Mouse (Mus musculus): ENCODE data around the gene Clpp.
A peak's percentile ranks its signal among the peaks of the same experiment; 100 is the strongest.

Gene Clpp

DNA sequence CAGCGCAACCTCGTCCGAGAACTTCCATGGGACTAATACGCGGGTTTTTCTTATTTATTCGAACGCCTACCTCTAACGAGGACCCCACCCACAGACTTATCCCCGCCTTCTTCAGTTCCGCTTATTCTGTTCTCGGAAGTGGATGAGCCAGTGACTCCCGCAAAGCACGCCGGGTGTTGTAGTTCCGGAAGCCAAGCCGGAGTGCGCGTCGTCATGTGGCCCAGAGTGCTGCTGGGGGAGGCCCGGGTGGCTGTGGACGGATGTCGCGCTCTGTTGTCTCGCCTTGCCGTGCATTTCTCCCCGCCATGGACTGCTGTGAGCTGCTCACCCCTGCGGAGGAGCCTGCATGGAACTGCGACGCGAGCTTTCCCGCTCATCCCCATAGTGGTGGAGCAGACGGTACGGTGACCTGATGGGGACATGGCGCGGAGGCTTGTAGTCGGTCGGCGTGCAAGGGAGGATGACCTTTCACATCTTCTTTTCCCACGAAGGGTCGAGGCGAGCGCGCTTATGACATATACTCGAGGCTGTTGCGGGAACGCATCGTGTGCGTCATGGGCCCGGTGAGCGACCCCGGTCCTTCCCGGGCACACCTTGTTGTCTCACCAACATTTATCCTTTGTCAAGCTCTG, at the start of gene Clpp:
Clpp (plus strand) TSS at position 191 of the 632 bp plus-strand sequence.
- DNase-seq: peak; percentile 98

- DNase-seq: peak; percentile 68
Observed at GRCm38 (mm10) chr17:56950915-56951314, 39.2 kb upstream of the Clpp start.

DNA sequence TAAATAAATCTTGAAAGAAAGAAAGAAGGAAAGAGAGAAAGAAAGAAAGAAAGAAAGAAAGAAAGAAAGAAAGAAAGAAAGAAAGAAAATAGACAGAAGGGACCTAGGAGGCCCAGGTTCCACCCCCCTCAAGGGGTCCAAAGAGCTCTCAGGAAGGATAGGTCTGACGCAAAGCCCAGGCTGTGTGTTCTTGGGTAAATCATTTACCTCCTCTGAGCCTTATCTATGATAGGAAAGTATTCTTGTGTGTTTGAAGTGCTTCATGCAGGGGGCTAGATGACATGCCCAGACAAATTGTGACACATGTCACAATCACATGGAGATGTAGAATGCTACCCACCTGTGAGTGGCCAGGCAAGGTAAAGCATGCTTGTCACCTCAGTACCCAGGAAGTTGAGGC, 37.5 kb upstream of the Clpp start:
- no peak for DNase-seq

GRCm38 (mm10) chr17:56954871-56955270, 35.2 kb upstream of the Clpp start:
- DNase-seq: no peak

GRCm38 (mm10) chr17:56957763-56958429, 32.2 kb upstream of the Clpp start:
- DNase-seq: peak; percentile 56

- DNase-seq: no peak
Observed at GRCm38 (mm10) chr17:56958667-56959066, 31.4 kb upstream of the Clpp start.

DNA sequence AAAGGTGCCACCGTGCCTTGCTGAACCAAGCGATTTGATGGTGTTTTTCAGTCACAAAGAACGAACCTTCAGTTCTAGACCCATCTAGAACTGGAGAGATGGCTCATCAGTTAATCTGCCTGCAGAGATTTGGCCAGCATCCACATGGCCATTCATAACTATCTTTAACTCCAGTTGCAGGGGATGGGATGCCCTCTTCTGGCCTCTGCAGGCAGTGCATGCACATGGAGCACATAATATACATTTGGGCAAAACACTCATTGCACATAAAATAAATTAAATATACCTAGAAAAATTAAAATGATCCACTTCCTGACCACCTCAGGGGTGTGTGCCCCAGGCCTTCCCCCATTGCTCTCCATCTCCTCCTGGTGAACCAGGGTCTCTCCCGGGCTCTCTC, 28.2 kb upstream of the Clpp start:
- DNase-seq: no peak

DNA sequence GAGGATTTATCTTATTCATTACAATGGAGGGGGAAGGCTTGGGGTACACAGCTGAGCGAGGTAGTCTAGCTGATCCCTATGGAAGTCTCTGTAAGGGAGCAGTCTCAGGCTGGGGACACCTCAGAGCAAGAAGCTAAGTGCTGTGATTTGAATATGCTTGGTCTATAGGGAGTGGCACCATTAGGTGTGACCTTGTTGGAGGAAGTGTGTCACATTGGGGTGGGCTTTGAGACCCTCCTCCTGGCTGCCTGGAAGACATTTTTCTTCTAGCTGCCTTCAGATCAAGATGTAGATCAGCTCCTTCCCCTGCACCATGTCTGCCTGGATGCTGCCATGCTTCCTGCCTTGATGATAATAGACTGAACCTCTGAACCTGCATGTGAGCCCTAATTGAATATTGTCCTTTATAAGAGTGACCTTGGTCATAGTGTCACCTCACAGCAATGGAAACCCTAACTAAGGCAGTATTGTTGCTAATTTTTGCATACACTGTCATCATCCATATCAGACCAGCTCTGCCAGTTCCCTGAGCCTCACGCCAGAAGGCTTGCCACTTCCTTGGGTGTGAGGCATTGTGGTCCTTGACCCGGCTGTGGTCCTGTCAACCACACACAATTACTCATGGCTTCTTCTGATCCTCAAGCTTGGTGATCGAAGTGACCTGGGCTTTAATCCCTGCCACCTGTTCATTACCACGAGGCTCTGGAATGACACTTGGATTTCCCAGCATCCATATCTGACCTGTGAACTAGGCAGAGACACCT, 27.3 kb upstream of the Clpp start:
- no peak for DNase-seq

DNA sequence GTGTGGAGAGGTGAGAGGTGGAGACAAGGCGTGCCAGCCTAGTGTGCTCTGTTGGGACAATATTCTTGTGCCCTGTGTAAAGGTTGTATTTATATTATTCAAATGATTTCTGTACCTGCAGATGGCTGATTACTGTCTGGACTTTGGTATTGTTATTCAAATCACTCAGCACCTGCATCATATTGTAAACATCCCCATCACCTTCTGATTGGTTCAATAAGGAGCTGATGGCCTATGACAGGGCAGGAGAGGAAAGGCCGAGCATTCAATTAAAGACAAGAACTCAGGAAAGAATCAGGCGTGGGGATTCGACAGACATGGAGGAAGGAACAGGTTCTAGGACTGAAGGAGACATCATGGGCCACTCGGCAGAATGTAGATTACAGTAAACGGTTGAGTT, 26.5 kb upstream of the Clpp start:
- DNase-seq: no peak

DNA sequence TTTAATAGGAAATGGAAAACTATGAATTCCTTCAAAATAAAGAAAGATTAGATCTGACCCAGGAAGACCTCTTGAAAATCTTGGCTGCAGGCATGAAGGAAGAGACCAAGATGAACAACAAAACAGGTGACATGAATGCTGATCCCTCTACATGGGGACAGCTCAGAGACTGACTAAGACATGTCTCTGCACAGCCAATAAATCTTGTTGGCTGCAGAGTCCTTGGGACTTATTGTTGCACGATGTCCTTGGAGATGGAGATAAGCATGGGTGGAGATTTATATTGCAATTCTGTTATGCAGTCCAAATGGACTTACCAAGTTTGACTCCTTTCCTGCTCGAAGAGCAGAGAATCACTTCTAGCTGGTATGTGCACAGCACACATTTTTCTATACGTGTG, 20.8 kb upstream of the Clpp start:
- no peak for DNase-seq

- DNase-seq: no peak
Observed at GRCm38 (mm10) chr17:56970081-56970480, 20.0 kb upstream of the Clpp start.

- no peak for DNase-seq
Observed at GRCm38 (mm10) chr17:56973956-56974707, 16.0 kb upstream of the Clpp start.

DNA sequence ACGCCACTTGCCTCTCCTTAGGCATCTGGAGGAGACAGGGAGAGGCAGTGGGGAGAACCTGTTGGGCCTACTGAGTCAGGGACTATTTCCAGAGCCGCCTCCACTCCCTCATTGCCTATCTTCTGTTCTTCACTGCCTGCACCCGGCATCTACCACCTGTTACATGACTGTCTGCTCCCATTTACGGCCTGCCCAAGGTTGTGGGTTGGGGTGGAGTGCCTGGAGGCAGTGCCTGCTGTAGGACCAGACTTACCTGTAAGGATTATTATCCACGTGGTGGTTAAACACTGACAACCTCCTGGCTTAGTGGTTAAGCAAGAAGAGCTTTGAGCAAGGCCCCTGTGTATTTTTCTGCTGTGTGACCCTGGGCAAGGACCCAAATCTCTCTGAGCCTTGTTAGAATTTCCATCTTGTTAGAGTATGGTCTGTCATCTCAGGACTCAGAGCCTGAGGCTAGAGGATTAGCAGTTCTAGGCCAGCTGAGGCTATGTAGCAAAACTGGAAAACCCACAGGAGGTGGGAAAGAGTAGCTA, 15.3 kb upstream of the Clpp start:
- no peak for DNase-seq

- no peak for DNase-seq
Observed at GRCm38 (mm10) chr17:56975391-56975790, 14.7 kb upstream of the Clpp start.

DNA sequence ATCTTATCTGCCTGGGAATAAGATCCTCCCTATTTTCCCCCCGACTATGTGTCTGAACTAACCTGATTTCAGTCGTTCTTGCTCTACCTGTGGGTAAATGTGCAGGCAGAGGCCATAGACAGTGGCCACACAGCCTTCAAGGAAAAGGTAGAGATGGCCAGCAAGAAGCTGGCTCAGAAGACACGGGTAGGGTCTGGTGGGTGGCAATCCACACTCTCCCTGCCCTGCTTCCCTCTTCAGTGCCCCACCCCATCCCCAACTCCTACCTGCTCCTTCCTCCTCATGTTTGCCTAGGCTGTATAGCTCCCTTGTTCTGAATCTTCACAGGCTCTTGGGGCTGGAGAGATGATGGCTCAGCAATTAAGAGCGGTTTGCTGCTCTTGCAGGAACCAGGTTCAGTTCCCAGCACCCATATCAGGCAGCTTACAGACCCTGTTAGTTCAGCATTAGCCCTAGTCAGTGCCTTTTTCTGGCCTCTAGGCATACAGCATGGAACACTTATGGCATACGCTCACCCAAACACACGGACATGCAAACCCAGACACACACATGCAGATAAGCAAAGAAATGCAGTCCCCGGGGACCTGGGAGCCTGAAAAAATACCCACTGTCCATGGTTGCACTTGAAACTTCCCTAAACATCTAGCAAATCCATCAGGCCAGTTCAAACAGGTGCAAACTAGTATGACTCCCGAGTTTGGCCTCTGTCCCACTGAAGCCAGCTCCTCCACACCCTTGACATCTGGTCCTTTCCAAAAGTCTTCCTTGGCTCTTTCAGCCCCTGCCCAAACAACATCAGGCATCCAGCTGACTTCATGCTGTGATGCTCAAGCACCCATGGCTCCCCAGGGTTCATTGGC, 13.3 kb upstream of the Clpp start:
- DNase-seq: no peak

GRCm38 (mm10) chr17:56979524-56979923, 10.6 kb upstream of the Clpp start:
- DNase-seq: no peak

DNA sequence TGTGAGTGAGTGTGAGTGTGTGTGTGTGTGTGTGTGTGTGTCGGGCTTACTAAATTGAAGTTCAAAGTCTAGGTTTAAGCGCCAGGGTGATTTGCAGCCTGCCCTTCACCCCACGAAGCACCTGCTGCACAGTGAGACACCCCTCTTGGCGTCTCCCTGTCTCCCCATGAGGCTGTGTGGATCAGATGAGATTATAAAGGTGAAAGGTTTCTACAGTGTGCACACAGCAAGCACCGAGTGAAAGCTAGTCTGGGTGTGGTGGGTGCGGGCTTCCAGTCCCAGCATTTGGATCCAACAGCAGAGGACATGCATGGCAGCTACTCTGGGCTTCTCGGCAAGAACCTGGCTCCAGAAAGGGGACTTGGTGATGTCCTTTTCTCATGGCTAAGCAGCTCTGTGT, 9.1 kb upstream of the Clpp start:
- no peak for DNase-seq

GRCm38 (mm10) chr17:56982013-56982412, 8.1 kb upstream of the Clpp start, which contains the start of gene Acer1:
TSS of gene Acer1 (minus strand) at chr17:56982126.
- no peak for DNase-seq

DNA sequence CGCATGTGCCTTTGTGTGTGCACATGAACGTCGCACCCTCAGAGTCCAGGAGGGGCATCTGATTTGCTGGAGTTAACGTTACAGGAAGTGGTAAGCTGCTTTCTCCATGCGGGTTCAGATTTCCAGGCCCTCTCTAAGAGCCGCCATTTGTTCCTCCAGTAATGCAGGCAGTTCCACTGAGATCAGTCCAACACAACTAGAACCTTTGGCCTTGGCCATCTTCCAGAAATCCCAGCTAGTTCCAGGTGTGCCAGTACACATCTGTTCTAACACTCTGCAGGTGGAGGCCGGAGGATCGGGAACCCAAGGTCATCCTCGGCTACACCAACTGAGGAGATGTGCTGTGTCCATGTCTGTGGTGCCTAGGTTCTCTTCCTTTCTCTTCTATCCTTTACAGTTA, 5.2 kb upstream of the Clpp start:
- DNase-seq: no peak

DNA sequence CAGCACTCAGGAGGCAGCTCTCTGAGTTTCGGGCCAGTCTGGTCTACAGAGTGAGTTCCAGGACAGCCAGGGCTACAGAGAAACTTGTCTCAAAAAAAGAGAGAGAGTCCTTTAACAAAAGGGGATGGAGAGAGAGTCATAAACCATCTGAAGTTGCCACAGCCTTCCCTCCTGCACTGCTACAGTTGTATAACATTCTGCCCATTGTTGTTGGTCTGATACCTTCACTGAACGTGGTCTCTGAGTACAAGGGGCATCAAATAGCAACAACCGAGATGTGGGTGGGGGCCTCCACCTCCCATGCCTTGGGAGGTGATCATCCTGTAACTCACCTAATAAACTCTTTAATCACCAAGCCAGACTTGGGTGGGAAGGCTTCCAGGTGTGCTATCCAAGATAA, 4.4 kb upstream of the Clpp start:
- DNase-seq: no peak

- DNase-seq: no peak
Observed at GRCm38 (mm10) chr17:56986105-56986805, 3.9 kb upstream of the Clpp start.
